Mouse (Mus musculus) MEL (cell line): ENCODE measurements around the gene Hsh2d. TPM values are rescaled to one million over a fixed set of nuclear protein-coding genes. Genes with fewer than 3 reads are reported as not detected.

Experiments used
- DNase-seq: peaks from one replicate; pipeline ENCODE4 v3.0.0; 2011; ENCODE audit warnings: low read depth, low spot score
- H3K27ac ChIP-seq: 2 replicates; pipeline ENCODE4 v1.5.1; 2012; ENCODE audit warnings: low read depth, mild to moderate bottlenecking, control low read depth, low read length, moderate library complexity; ENCODE audit not compliant: control insufficient read depth
- H3K27me3 ChIP-seq, 2 experiments: fragments of 150-350 bp in 1 of 2; sonication (generic) in 1 of 2; 2 replicates each; pipeline ENCODE4 v1.6.1; 2012; ENCODE audit warnings: low read length in 2 of 2, mild to moderate bottlenecking in 2 of 2, improper control_type of control experiment in 1 of 2, moderate library complexity in 1 of 2; ENCODE audit not compliant: insufficient read depth in 2 of 2, control insufficient read depth in 1 of 2
- H3K36me3 ChIP-seq, 2 experiments: 2 replicates each; pipeline ENCODE4 v1.6.1; 2012 to 2014; ENCODE audit warnings: low read length in 2 of 2, improper control_type of control experiment in 1 of 2, inconsistent platforms in 1 of 2, mild to moderate bottlenecking in 1 of 2; ENCODE audit not compliant: insufficient read depth in 2 of 2, control insufficient read depth in 1 of 2
- H3K4me1 ChIP-seq, 2 experiments: fragments of 150-350 bp in 1 of 2; sonication (generic) in 1 of 2; 2 replicates each; pipeline ENCODE4 v1.6.1; 2012; ENCODE audit warnings: low read length in 2 of 2, improper control_type of control experiment in 1 of 2, mild to moderate bottlenecking in 1 of 2; ENCODE audit not compliant: insufficient read depth in 2 of 2, control insufficient read depth in 1 of 2
- H3K4me3 ChIP-seq, 2 experiments: fragments of 150-350 bp in 1 of 2; sonication (generic) in 1 of 2; 2 replicates each; pipeline ENCODE4 v1.5.1; 2012; ENCODE audit warnings: low read depth in 2 of 2, low read length in 2 of 2, mild to moderate bottlenecking in 2 of 2, moderate library complexity in 2 of 2, control low read depth in 1 of 2, improper control_type of control experiment in 1 of 2; ENCODE audit not compliant: control insufficient read depth in 1 of 2, insufficient read depth in 1 of 2
- H3K79me2 ChIP-seq: 2 replicates; pipeline ENCODE4 v1.6.1; 2012; ENCODE audit warnings: mild to moderate bottlenecking, low read length, moderate library complexity; ENCODE audit not compliant: control insufficient read depth, poor library complexity, insufficient read depth
- H3K9ac ChIP-seq: 2 replicates; pipeline ENCODE4 v1.6.1; 2012; ENCODE audit warnings: low read depth, mild to moderate bottlenecking, control low read depth, low read length, moderate library complexity; ENCODE audit not compliant: control insufficient read depth, poor library complexity, severe bottlenecking
- H3K9me3 ChIP-seq: fragments of 150-350 bp; sonication (generic); replicated peaks from 2 replicates; pipeline ENCODE4 v1.6.1; 2012; ENCODE audit warnings: mild to moderate bottlenecking, low read length, improper control_type of control experiment, moderate library complexity; ENCODE audit not compliant: insufficient read depth
- CHD2 ChIP-seq: IDR thresholded peaks from 2 replicates; pipeline ENCODE4 v1.6.1; 2011; ENCODE audit warnings: low read length, improper control_type of control experiment
- CTCF ChIP-seq, 3 experiments: IDR thresholded peaks in 2 of 3; conservative IDR thresholded peaks in 1 of 3; 2 replicates each; pipeline ENCODE4 v1.5.1; 2011 to 2012; ENCODE audit warnings: low read length in 3 of 3, low read depth in 2 of 3, mild to moderate bottlenecking in 2 of 3, improper control_type of control experiment in 1 of 3, inconsistent platforms in 1 of 3, mixed read lengths in 1 of 3, moderate library complexity in 1 of 3; ENCODE audit not compliant: control insufficient read depth in 1 of 3, insufficient read depth in 1 of 3, poor library complexity in 1 of 3, severe bottlenecking in 1 of 3
- E2F4 ChIP-seq: IDR thresholded peaks from 2 replicates; pipeline ENCODE4 v1.6.1; 2011; ENCODE audit warnings: low read depth, low read length, improper control_type of control experiment, borderline replicate concordance
- ELF1 ChIP-seq: IDR thresholded peaks from 2 replicates; pipeline ENCODE4 v1.6.1; 2014; ENCODE audit warnings: low read depth, mild to moderate bottlenecking, inconsistent platforms, low read length, improper control_type of control experiment, moderate library complexity
- EP300 ChIP-seq, 2 experiments: IDR thresholded peaks; 2 replicates each; pipeline ENCODE4 v1.6.1; 2011; ENCODE audit warnings: improper control_type of control experiment in 2 of 2, low read length in 2 of 2, low read depth in 1 of 2, mild to moderate bottlenecking in 1 of 2
- ETS1 ChIP-seq: IDR thresholded peaks from 2 replicates; pipeline ENCODE4 v1.6.1; 2012; ENCODE audit warnings: low read depth, mild to moderate bottlenecking, inconsistent platforms, low read length, improper control_type of control experiment, moderate library complexity
- HCFC1 ChIP-seq: IDR thresholded peaks from 2 replicates; pipeline ENCODE4 v1.6.1; 2012; ENCODE audit warnings: low read depth, mild to moderate bottlenecking, inconsistent platforms, low read length, improper control_type of control experiment, moderate library complexity
- MAFK ChIP-seq: IDR thresholded peaks from 2 replicates; pipeline ENCODE4 v1.6.1; 2011; ENCODE audit warnings: low read depth, mild to moderate bottlenecking, low read length, improper control_type of control experiment, borderline replicate concordance
- MAZ ChIP-seq: IDR thresholded peaks from 2 replicates; pipeline ENCODE4 v1.6.1; 2012; ENCODE audit warnings: low read depth, mild to moderate bottlenecking, inconsistent platforms, low read length, improper control_type of control experiment
- MEF2A ChIP-seq: IDR thresholded peaks from 2 replicates; pipeline ENCODE4 v1.6.1; 2014; ENCODE audit warnings: low read depth, mild to moderate bottlenecking, inconsistent platforms, low read length, improper control_type of control experiment; ENCODE audit not compliant: poor library complexity, insufficient replicate concordance, severe bottlenecking; ENCODE audit errors: extremely low read depth
- MXI1 ChIP-seq: IDR thresholded peaks from 2 replicates; pipeline ENCODE4 v1.6.1; 2011; ENCODE audit warnings: mild to moderate bottlenecking, low read depth, low read length, improper control_type of control experiment
- MYB ChIP-seq: IDR thresholded peaks from 2 replicates; pipeline ENCODE4 v1.6.1; 2011; ENCODE audit warnings: mild to moderate bottlenecking, low read depth, low read length, improper control_type of control experiment
- MYC ChIP-seq: IDR thresholded peaks from 2 replicates; pipeline ENCODE4 v1.6.1; 2011; ENCODE audit warnings: low read depth, mild to moderate bottlenecking, low read length, improper control_type of control experiment, moderate library complexity
- NELFE ChIP-seq: IDR thresholded peaks from 2 replicates; pipeline ENCODE4 v1.6.1; 2011; ENCODE audit warnings: low read depth, low read length, improper control_type of control experiment
- NRF1 ChIP-seq: IDR thresholded peaks from 2 replicates; pipeline ENCODE4 v1.6.1; 2014; ENCODE audit warnings: low read depth, mild to moderate bottlenecking, inconsistent platforms, low read length, improper control_type of control experiment, moderate library complexity; ENCODE audit not compliant: poor library complexity, insufficient read depth, severe bottlenecking
- POLR2A ChIP-seq, 2 experiments: IDR thresholded peaks; 2 replicates each; pipeline ENCODE4 v1.6.1; 2011 to 2012; ENCODE audit warnings: low read length in 2 of 2, mild to moderate bottlenecking in 2 of 2, control low read depth in 1 of 2, improper control_type of control experiment in 1 of 2, low read depth in 1 of 2, moderate library complexity in 1 of 2; ENCODE audit not compliant: control insufficient read depth in 1 of 2, insufficient read depth in 1 of 2, poor library complexity in 1 of 2
- POLR2AphosphoS2 ChIP-seq: IDR thresholded peaks from 2 replicates; pipeline ENCODE4 v1.6.1; 2011; ENCODE audit warnings: low read length, improper control_type of control experiment
- RAD21 ChIP-seq: IDR thresholded peaks from 2 replicates; pipeline ENCODE4 v1.6.1; 2011; ENCODE audit warnings: mild to moderate bottlenecking, low read depth, low read length, improper control_type of control experiment
- RCOR1 ChIP-seq: IDR thresholded peaks from 2 replicates; pipeline ENCODE4 v1.6.1; 2012; ENCODE audit warnings: low read depth, mild to moderate bottlenecking, inconsistent platforms, low read length, improper control_type of control experiment
- SMC3 ChIP-seq: IDR thresholded peaks from 2 replicates; pipeline ENCODE4 v1.6.1; 2011; ENCODE audit warnings: low read depth, low read length, improper control_type of control experiment
- TBP ChIP-seq: IDR thresholded peaks from 2 replicates; pipeline ENCODE4 v1.8.0; 2011; ENCODE audit warnings: low read depth, low read length, improper control_type of control experiment
- USF1 ChIP-seq: IDR thresholded peaks from 2 replicates; pipeline ENCODE4 v1.6.1; 2014; ENCODE audit warnings: low read depth, mild to moderate bottlenecking, inconsistent platforms, low read length, improper control_type of control experiment, moderate library complexity
- USF2 ChIP-seq, 2 experiments: IDR thresholded peaks; 2 replicates each; pipeline ENCODE4 v1.6.1; 2011 to 2012; ENCODE audit warnings: improper control_type of control experiment in 2 of 2, low read length in 2 of 2, borderline replicate concordance in 1 of 2, inconsistent platforms in 1 of 2, low read depth in 1 of 2, mild to moderate bottlenecking in 1 of 2; ENCODE audit not compliant: insufficient read depth in 1 of 2
- ZC3H11A ChIP-seq: IDR thresholded peaks from 2 replicates; pipeline ENCODE4 v1.6.1; 2012; ENCODE audit warnings: low read depth, mild to moderate bottlenecking, inconsistent platforms, low read length, improper control_type of control experiment
- ZKSCAN1 ChIP-seq: IDR thresholded peaks from 2 replicates; pipeline ENCODE4 v1.6.1; 2012; ENCODE audit warnings: low read depth, mild to moderate bottlenecking, inconsistent platforms, low read length, improper control_type of control experiment, moderate library complexity
- ZMIZ1 ChIP-seq: IDR thresholded peaks from 2 replicates; pipeline ENCODE4 v1.6.1; 2012; ENCODE audit warnings: low read depth, mild to moderate bottlenecking, inconsistent platforms, low read length, improper control_type of control experiment, moderate library complexity
- ZNF384 ChIP-seq: IDR thresholded peaks from 2 replicates; pipeline ENCODE4 v1.6.1; 2012; ENCODE audit warnings: low read depth, mild to moderate bottlenecking, inconsistent platforms, low read length, improper control_type of control experiment
- polyA plus RNA-seq, 2 experiments: library from polyadenylated mRNA; stranded (reverse) in 1 of 2; unstranded in 1 of 2; fragments of >175 nt in 1 of 2; fragments of >200 nt in 1 of 2; gene quantifications; 2 replicates each; pipeline versions ENCODE4 v1.2.1 to v1.2.4; 2012; ENCODE audit warnings: low replicate concordance in 2 of 2, low read depth in 1 of 2; ENCODE audit not compliant: insufficient read length in 2 of 2, insufficient read depth in 1 of 2, missing spikeins in 1 of 2
- total RNA-seq: library from RNA; depleted of rRNA; stranded (reverse); fragments of 300-350 nt; gene quantifications from 2 replicates; pipeline ENCODE4 v1.2.3, GENCODE M21; 2012

Gene Hsh2d
- total and polyA plus RNA-seq, 3 experiments: 0.04 to 0.13 TPM; not detected in 1

- TF ChIP-seq ZKSCAN1: no peak
- no peak for TF ChIP-seq USF2 (IDR thresholded peaks at IDR 0.05; ENCODE audit: borderline replicate concordance in 1 of 2, insufficient read depth in 1 of 2, low read depth in 1 of 2, low read length in 2 of 2)
- peak; percentile 47 for TF ChIP-seq RAD21
- TF ChIP-seq ELF1: peak; percentile 82; the same call in 1 of the 2 replicates
- TF ChIP-seq CHD2: no peak
- peak; percentile 21; the same call in 1 of the 2 replicates for TF ChIP-seq ZC3H11A
- peak; percentile 41; the same call in 1 of the 2 replicates for TF ChIP-seq ZNF384
- TF ChIP-seq SMC3: peak; percentile 44
- peak; percentile 93 for TF ChIP-seq MYC
- TF ChIP-seq ETS1: peak; percentile 86
- peak; percentile 78 for TF ChIP-seq NELFE
- TF ChIP-seq CTCF (IDR thresholded peaks at IDR 0.05 in 2 of 3, conservative IDR thresholded peaks at IDR 0.05 in 1 of 3; ENCODE audit: control insufficient read depth in 1 of 3, insufficient read depth in 1 of 3, low read depth in 2 of 3, low read length in 3 of 3, poor library complexity in 1 of 3, severe bottlenecking in 1 of 3): peak; percentile 65 to 78 (median 69)
Measured at GRCm38 (mm10) chr8:72239499-72240402, 50.3 kb downstream of the Hsh2d start, which contains the start of gene Ap1m1 (continued).

DNA sequence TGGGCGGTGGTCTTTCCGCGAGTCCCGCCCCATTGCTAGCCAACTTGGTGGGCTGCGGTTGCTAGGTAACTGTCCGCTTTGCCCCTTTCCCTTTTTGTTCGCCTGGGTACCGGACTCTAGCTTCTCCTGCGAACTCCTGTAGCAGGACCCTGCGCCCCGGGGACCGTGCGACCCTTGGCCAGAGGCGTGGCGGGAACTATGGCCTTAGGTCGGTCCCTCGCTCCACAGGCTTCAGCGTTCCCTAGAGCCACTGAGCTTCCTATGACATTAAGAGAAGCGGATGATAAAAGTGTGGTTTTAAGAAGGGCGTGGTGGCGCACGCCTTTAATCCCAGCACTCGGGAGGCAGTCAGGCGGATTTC is 50.9 kb downstream of the Hsh2d start:
- TF ChIP-seq CTCF (IDR thresholded peaks at IDR 0.05 in 2 of 3, conservative IDR thresholded peaks at IDR 0.05 in 1 of 3; ENCODE audit: control insufficient read depth in 1 of 3, insufficient read depth in 1 of 3, low read depth in 2 of 3, low read length in 3 of 3, poor library complexity in 1 of 3, severe bottlenecking in 1 of 3) (no peak), ZKSCAN1 (no peak), RCOR1 (no peak), NRF1 (no peak), EP300 (IDR thresholded peaks at IDR 0.05; ENCODE audit: low read depth in 1 of 2, low read length in 2 of 2) (no peak), MXI1 (no peak), ETS1 (no peak), USF2 (IDR thresholded peaks at IDR 0.05; ENCODE audit: borderline replicate concordance in 1 of 2, insufficient read depth in 1 of 2, low read depth in 1 of 2, low read length in 2 of 2) (no peak), MAZ (no peak), HCFC1 (no peak), POLR2A (IDR thresholded peaks at IDR 0.05; ENCODE audit: control insufficient read depth in 1 of 2, insufficient read depth in 1 of 2, low read depth in 1 of 2, low read length in 2 of 2, poor library complexity in 1 of 2) (no peak; a peak in 1 of 4 replicates), TBP (no peak), MYB (no peak), POLR2AphosphoS2 (no peak), MAFK (no peak), E2F4 (no peak), RAD21 (no peak), ZMIZ1 (no peak), USF1 (no peak), MEF2A (no peak)
- TF ChIP-seq, all 39 proteins: peak for 0
- Histone ChIP-seq H3K79me2 (peaks cover 18% of the 10 kb centered on the region), H3K4me1 (peaks cover 0 to 13% of the 10 kb centered on the region in 2 experiments; a peak in 2 of 4 replicates)

More for the DNA sequence above, 50.9 kb downstream of the Hsh2d start:
- peaks cover 0 to 8% of the 10 kb centered on the region in 2 experiments; a peak in 2 of 4 replicates for H3K36me3 ChIP-seq
- no peaks in the 10 kb centered on the region for H3K27me3 ChIP-seq
- H3K9ac ChIP-seq: peak overlapping the region; percentile 87
- H3K9me3 ChIP-seq: no peaks in the 10 kb centered on the region
- peak overlapping the region; percentile 95 for H3K27ac ChIP-seq
- H3K4me3 ChIP-seq: peak overlapping the region; percentile 51 to 87
- no peak for DNase-seq
